Mouse (Mus musculus): ENCODE measurements at regions not wholly inside any gene's neighbourhood (a gene's known extent, or its start where the extent isn't known, plus 50 kb on each side); places are given as distances from the start of the nearest gene placed in this dataset.

- TF ChIP-seq CTCF (IDR thresholded peaks at IDR 0.05; ENCODE audit: low read depth, low read length) (no peak), POLR2A (IDR thresholded peaks at IDR 0.05; ENCODE audit: extremely low read depth, insufficient read depth, low read length) (no peak)
Observed at GRCm38 (mm10) chr8:89468782-89469220, 424.8 kb upstream of the Sall1 start.
